ENCODE assay signal across 8 mouse cellular contexts in genomic region chr7:127588901-127589300, GRCm38 (mm10). TPM values are rescaled to one million over a fixed set of nuclear protein-coding genes. Genes with fewer than 3 reads are reported as not detected.
DNase-seq lines count a peak whose midpoint lies in the region; ATAC-seq and TF ChIP-seq lines count a peak whose summit lies in the region.

No protein-coding gene starts in this region.

- peaks cover 7% of the 10 kb centered on the region for H3K4me1 ChIP-seq in cerebellum, adult 2 months (ENCODE audit: control insufficient read depth, insufficient read depth, low read length)
- peaks cover 18% of the 10 kb centered on the region for H3K4me1 ChIP-seq in limb, embryonic 13.5 days
- peaks cover 11% of the 10 kb centered on the region; the same call in 1 of the 2 replicates for H3K4me1 ChIP-seq in stomach, embryonic 14.5 days (ENCODE audit: control insufficient read depth, insufficient read depth, low read length)

- no peaks in the 10 kb centered on the region for H3K9me3 ChIP-seq in limb, embryonic 13.5 days
- no peaks in the 10 kb centered on the region for H3K9me3 ChIP-seq in stomach, embryonic 14.5 days (ENCODE audit: control insufficient read depth, low read depth, low read length)

- TF ChIP-seq POLR2A in cerebellum, adult 2 months (IDR thresholded peaks at IDR 0.05; ENCODE audit: borderline replicate concordance, insufficient read depth, low read length): no peak

- 4% methylated on average over 29 of the region's 29 CpGs for WGBS in cerebellum, adult 2 months
- 5% methylated on average over 28 of the region's 29 CpGs for WGBS in limb, embryonic 13.5 days
- WGBS in stomach, embryonic 14.5 days: 3% methylated on average over 29 of the region's 29 CpGs

- peak overlapping the region; percentile 92 for H3K4me2 ChIP-seq in limb, embryonic 13.5 days (replicated peaks)
- peak overlapping the region; percentile 76 for H3K4me2 ChIP-seq in stomach, embryonic 14.5 days (replicated peaks; ENCODE audit: low read depth, low read length)

- no peak for DNase-seq in cerebellum, adult 2 months
- no peak for DNase-seq in cerebellum, postnatal 36 days
- peak; percentile 27 for DNase-seq in right cerebral cortex, postnatal 14 days
- DNase-seq in right cerebral cortex, postnatal 25 days: no peak
- DNase-seq in gastrocnemius, postnatal 10 days: no peak

- no peak for ATAC-seq in limb, embryonic 13.5 days (ENCODE audit: low FRiP score, low read depth)
- no peak for ATAC-seq in stomach, embryonic 14.5 days (ENCODE audit: insufficient number of reproducible peaks, insufficient read depth, low FRiP score, low read depth)
- no peak for ATAC-seq in megakaryocyte progenitor cell, adult 5-6 weeks (replicated peaks; ENCODE audit: poor library complexity)

- H3K4me3 ChIP-seq in cerebellum, adult 2 months (replicated peaks; ENCODE audit: insufficient read depth, low read depth, low read length): peak overlapping the region; percentile 86
- peak overlapping the region; percentile 90 for H3K4me3 ChIP-seq in limb, embryonic 13.5 days
- H3K4me3 ChIP-seq in stomach, embryonic 14.5 days (ENCODE audit: low read depth, low read length): peak overlapping the region; percentile 82

- peaks cover 56% of the 10 kb centered on the region for H3K36me3 ChIP-seq in limb, embryonic 13.5 days
- H3K36me3 ChIP-seq in stomach, embryonic 14.5 days (ENCODE audit: control insufficient read depth, insufficient read depth, low read length): peaks cover 49% of the 10 kb centered on the region

- no peak for TF ChIP-seq CTCF in cerebellum, adult 2 months (IDR thresholded peaks at IDR 0.05; ENCODE audit: borderline replicate concordance, insufficient read depth, low read depth, low read length)

- no peaks in the 10 kb centered on the region for H3K27me3 ChIP-seq in cerebellum, adult 2 months (ENCODE audit: control insufficient read depth, insufficient read depth, low read length)
- H3K27me3 ChIP-seq in limb, embryonic 13.5 days: no peaks in the 10 kb centered on the region
- H3K27me3 ChIP-seq in stomach, embryonic 14.5 days (ENCODE audit: control insufficient read depth, insufficient read depth, low read length): no peaks in the 10 kb centered on the region

- H3K27ac ChIP-seq in cerebellum, adult 2 months (ENCODE audit: insufficient read depth, low read length): no peak overlapping the region
- no peak overlapping the region for H3K27ac ChIP-seq in limb, embryonic 13.5 days
- H3K27ac ChIP-seq in stomach, embryonic 14.5 days (ENCODE audit: low read length): no peak overlapping the region; the same call in 1 of the 2 replicates

- peak overlapping the region; percentile 86 for H3K9ac ChIP-seq in limb, embryonic 13.5 days
- peak overlapping the region; percentile 47 for H3K9ac ChIP-seq in stomach, embryonic 14.5 days (replicated peaks; ENCODE audit: low read depth, low read length)

RNA-seq across cellular contexts. Expression of gene Rnf40, which starts 0.3 kb away (rescaled TPM):
- 53.7 and 56.2 TPM in 2 replicates for polyA plus RNA-seq in cerebellum, adult 2 months (2012; rRNA removed)
- polyA plus RNA-seq in limb, embryonic 13.5 days (2015; fragmentation: Nextera tagmentation; extraction: Ambion mirVana): 51.6 and 54.9 TPM in 2 replicates
- 37.0 and 39.9 TPM in 2 replicates for polyA plus RNA-seq in stomach, embryonic 14.5 days (2014; fragmentation: Nextera tagmentation; extraction: Ambion mirVana)
- total RNA-seq in megakaryocyte progenitor cell, adult 5-6 weeks (2015): 11.7 and 16.5 TPM in 2 replicates
- 36.9 and 41.9 TPM in 2 replicates for total RNA-seq in megakaryocyte progenitor cell, adult 5-6 weeks (2017)
- total RNA-seq in gastrocnemius, postnatal 10 days (2021): 10 to 100 TPM; 26.9 to 37.8 TPM

RNA-seq across cellular contexts. Expression of gene Ccdc189, which starts 0.5 kb away (rescaled TPM):
- 10.1 and 12.2 TPM in 2 replicates for polyA plus RNA-seq in cerebellum, adult 2 months (2012; rRNA removed)
- polyA plus RNA-seq in limb, embryonic 13.5 days (2015; fragmentation: Nextera tagmentation; extraction: Ambion mirVana): 9.2 and 9.6 TPM in 2 replicates
- 7.8 and 8.2 TPM in 2 replicates for polyA plus RNA-seq in stomach, embryonic 14.5 days (2014; fragmentation: Nextera tagmentation; extraction: Ambion mirVana)
- 1.8 and 2.2 TPM in 2 replicates for total RNA-seq in megakaryocyte progenitor cell, adult 5-6 weeks (2015)
- 2.5 and 3.1 TPM in 2 replicates for total RNA-seq in megakaryocyte progenitor cell, adult 5-6 weeks (2017)
- total RNA-seq in gastrocnemius, postnatal 10 days (2021): 1 to 10 TPM; 1.7 to 3.2 TPM

RNA-seq across cellular contexts. Expression of gene Phkg2, which starts 15.8 kb away (rescaled TPM):
- polyA plus RNA-seq in cerebellum, adult 2 months (2012; rRNA removed): 159 and 161 TPM in 2 replicates
- 39.0 and 42.2 TPM in 2 replicates for polyA plus RNA-seq in limb, embryonic 13.5 days (2015; fragmentation: Nextera tagmentation; extraction: Ambion mirVana)
- polyA plus RNA-seq in stomach, embryonic 14.5 days (2014; fragmentation: Nextera tagmentation; extraction: Ambion mirVana): 46.4 and 47.4 TPM in 2 replicates
- 27.1 and 32.3 TPM in 2 replicates for total RNA-seq in megakaryocyte progenitor cell, adult 5-6 weeks (2015)
- 26.7 and 29.2 TPM in 2 replicates for total RNA-seq in megakaryocyte progenitor cell, adult 5-6 weeks (2017)
- 10 to 100 TPM; 13.3 to 17.6 TPM for total RNA-seq in gastrocnemius, postnatal 10 days (2021)

RNA-seq across cellular contexts. Expression of gene Zfp629, which starts 26.7 kb away (rescaled TPM):
- polyA plus RNA-seq in cerebellum, adult 2 months (2012; rRNA removed): 22.4 and 22.7 TPM in 2 replicates
- polyA plus RNA-seq in limb, embryonic 13.5 days (2015; fragmentation: Nextera tagmentation; extraction: Ambion mirVana): 16.2 and 19.2 TPM in 2 replicates
- polyA plus RNA-seq in stomach, embryonic 14.5 days (2014; fragmentation: Nextera tagmentation; extraction: Ambion mirVana): 16.0 and 17.2 TPM in 2 replicates
- total RNA-seq in megakaryocyte progenitor cell, adult 5-6 weeks (2015): 5.4 and 8.4 TPM in 2 replicates
- total RNA-seq in megakaryocyte progenitor cell, adult 5-6 weeks (2017): 8.5 and 11.3 TPM in 2 replicates
- total RNA-seq in gastrocnemius, postnatal 10 days (2021): 10 to 100 TPM in 1 of 2 experiments, 1 to 10 TPM in 1; 9.2 to 14.7 TPM

RNA-seq across cellular contexts. Expression of gene Tmem265, which starts 27.7 kb away (rescaled TPM):
- polyA plus RNA-seq in cerebellum, adult 2 months (2012; rRNA removed): not detected in 2 replicates
- polyA plus RNA-seq in limb, embryonic 13.5 days (2015; fragmentation: Nextera tagmentation; extraction: Ambion mirVana): 6.4 and 8.8 TPM in 2 replicates
- 7.2 and 11.3 TPM in 2 replicates for polyA plus RNA-seq in stomach, embryonic 14.5 days (2014; fragmentation: Nextera tagmentation; extraction: Ambion mirVana)
- 1.7 TPM in 1 of 2 replicates, not detected in the other for total RNA-seq in megakaryocyte progenitor cell, adult 5-6 weeks (2015)
- 2.3 and 2.5 TPM in 2 replicates for total RNA-seq in megakaryocyte progenitor cell, adult 5-6 weeks (2017)
- total RNA-seq in gastrocnemius, postnatal 10 days (2021): not detected
